Mouse (Mus musculus): ENCODE results near the gene Cers2. TPM values are rescaled to one million over a fixed set of nuclear protein-coding genes. Genes with fewer than 3 reads are reported as not detected.

Gene Cers2
- total and polyA plus RNA-seq, 3 experiments, result 134 to 357 (median 307) TPM

DNA sequence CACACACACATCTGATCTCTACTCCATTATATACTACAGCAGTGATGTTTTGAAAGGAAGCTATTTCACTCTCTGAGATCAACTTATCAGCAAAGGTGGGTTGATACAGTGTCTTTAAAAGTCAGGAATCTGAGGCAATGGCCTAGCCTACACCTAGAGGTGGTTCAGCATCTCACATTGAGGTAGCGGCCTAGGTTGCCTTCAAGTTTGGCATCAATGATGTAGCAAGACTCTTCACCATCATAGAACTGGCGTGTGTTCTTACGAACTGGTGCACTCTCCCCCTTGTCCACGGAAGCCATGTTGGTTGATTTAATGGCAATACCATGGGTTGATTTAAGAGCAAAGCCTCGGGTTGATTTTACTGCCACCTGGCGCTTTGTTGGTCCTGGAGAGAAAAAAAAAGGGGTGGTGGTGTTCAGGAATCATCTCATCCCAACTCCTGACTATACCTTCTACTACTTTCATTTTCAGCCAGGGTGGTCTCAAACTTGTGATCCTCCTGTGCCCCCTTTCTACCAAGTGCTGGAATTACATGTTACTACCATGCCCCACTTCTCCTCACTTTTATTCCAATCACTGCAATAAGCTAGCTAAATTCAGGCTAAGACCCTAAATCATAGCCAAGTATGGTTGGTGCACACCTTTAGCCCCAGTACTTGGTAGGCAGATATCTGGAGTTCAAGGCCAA is 10.0 kb downstream of the Cers2 start:
- H3K4me1 ChIP-seq (ENCODE audit: control insufficient read depth in 1 of 2, insufficient read depth in 2 of 2, low read length in 2 of 2), result peaks cover 4 to 9% of the 10 kb centered on the region in 2 experiments
- H3K36me3 ChIP-seq (ENCODE audit: control insufficient read depth in 1 of 2, insufficient read depth in 2 of 2, low read length in 2 of 2), result peaks cover 17 to 86% of the 10 kb centered on the region in 2 experiments
- no peak for DNase-seq (ENCODE audit: low read depth, low spot score)
- H3K27me3 ChIP-seq (ENCODE audit: control insufficient read depth in 1 of 2, insufficient read depth in 2 of 2, low read length in 2 of 2), result no peaks in the 10 kb centered on the region
- H3K27ac ChIP-seq (ENCODE audit: control insufficient read depth, low read depth, low read length), result no peak overlapping the region
- no peak overlapping the region for H3K4me3 ChIP-seq (ENCODE audit: control insufficient read depth in 1 of 2, insufficient read depth in 1 of 2, low read depth in 2 of 2, low read length in 2 of 2)
- peak; percentile 53; the same call in 1 of the 2 replicates for TF ChIP-seq MYC (IDR thresholded peaks at IDR 0.05; ENCODE audit: low read depth, low read length)
- peak; percentile 37 for TF ChIP-seq RAD21 (IDR thresholded peaks at IDR 0.05; ENCODE audit: low read depth, low read length)
- 0 out of 2 replicates have a peak, but pooled peaks have one; percentile 18 for TF ChIP-seq POLR2AphosphoS2 (IDR thresholded peaks at IDR 0.05; ENCODE audit: low read length)
- TF ChIP-seq POLR2AphosphoS5 (IDR thresholded peaks at IDR 0.05; ENCODE audit: borderline replicate concordance, low read depth, low read length), result peak; percentile 68; the same call in 1 of the 2 replicates
- peak; percentile 38; the same call in 1 of the 2 replicates for TF ChIP-seq SMC3 (IDR thresholded peaks at IDR 0.05; ENCODE audit: low read depth, low read length)
- TF ChIP-seq MAX (IDR thresholded peaks at IDR 0.05; ENCODE audit: low read length), result no peak
- TF ChIP-seq NELFE (IDR thresholded peaks at IDR 0.05; ENCODE audit: low read depth, low read length), result peak; percentile 28; the same call in 1 of the 2 replicates
- TF ChIP-seq SIN3A (IDR thresholded peaks at IDR 0.05; ENCODE audit: low read length), result 0 out of 2 replicates have a peak, but pooled peaks have one; percentile 29
- no peak for TF ChIP-seq TCF12 (IDR thresholded peaks at IDR 0.05; ENCODE audit: low read depth, low read length)
- no peak for TF ChIP-seq GATA1 (IDR thresholded peaks at IDR 0.05; ENCODE audit: low read depth, low read length)
- 0 out of 2 replicates have a peak, but pooled peaks have one; percentile 18 for TF ChIP-seq BHLHE40 (IDR thresholded peaks at IDR 0.05; ENCODE audit: borderline replicate concordance, low read depth, low read length)
- 0 out of 2 replicates have a peak, but pooled peaks have one; percentile 19 for TF ChIP-seq HCFC1 (IDR thresholded peaks at IDR 0.05; ENCODE audit: low read depth, low read length)
- peak in 2 of 3 experiments; percentile 25 to 45; a peak in 4 of 6 replicates for TF ChIP-seq CTCF (IDR thresholded peaks at IDR 0.05 in 2 of 3, conservative IDR thresholded peaks at IDR 0.05 in 1 of 3; ENCODE audit: control insufficient read depth in 1 of 3, insufficient read depth in 1 of 3, low read depth in 2 of 3, low read length in 3 of 3, poor library complexity in 1 of 3, severe bottlenecking in 1 of 3)
- no peak overlapping the region for H3K9ac ChIP-seq (ENCODE audit: control insufficient read depth, low read depth, low read length, poor library complexity, severe bottlenecking)
- H3K9me3 ChIP-seq (replicated peaks; ENCODE audit: insufficient read depth, low read length), result no peaks in the 10 kb centered on the region
- H3K79me2 ChIP-seq (ENCODE audit: control insufficient read depth, insufficient read depth, low read length, poor library complexity), result peaks cover 13% of the 10 kb centered on the region

DNA sequence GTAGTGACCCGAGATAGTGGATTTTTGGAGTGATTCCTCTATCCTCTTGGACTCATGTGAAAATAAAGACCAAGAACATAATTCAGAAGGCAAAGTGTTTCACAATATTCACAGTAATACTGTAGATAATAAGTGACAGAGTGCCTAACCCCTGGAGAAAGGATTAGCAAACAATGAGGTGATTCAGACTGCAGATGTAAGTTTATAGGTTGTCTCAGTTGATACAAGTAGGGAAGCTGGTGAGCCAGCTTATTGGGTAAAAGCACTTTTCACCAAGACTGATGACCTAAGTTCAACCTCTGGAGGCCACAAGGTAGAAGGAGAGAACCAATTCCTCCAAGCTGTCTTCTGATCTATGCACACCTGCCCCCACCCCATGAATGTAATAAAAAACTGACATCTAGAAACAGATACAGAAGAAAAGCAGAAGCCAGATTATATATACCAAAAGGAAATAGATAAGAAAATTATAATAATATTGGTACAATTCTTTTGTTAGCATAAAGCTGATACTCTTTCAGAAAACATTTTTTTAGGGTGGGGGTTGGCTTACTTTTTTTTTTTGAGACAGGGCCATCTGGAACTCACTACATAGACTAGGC is 14.3 kb downstream of the Cers2 start:
- no peak overlapping the region for H3K4me3 ChIP-seq (ENCODE audit: control insufficient read depth in 1 of 2, insufficient read depth in 1 of 2, low read depth in 2 of 2, low read length in 2 of 2)
- H3K36me3 ChIP-seq (ENCODE audit: control insufficient read depth in 1 of 2, insufficient read depth in 2 of 2, low read length in 2 of 2), result peaks cover 26 to 88% of the 10 kb centered on the region in 2 experiments
- H3K9me3 ChIP-seq (replicated peaks; ENCODE audit: insufficient read depth, low read length), result no peaks in the 10 kb centered on the region
- no peaks in the 10 kb centered on the region for H3K27me3 ChIP-seq (ENCODE audit: control insufficient read depth in 1 of 2, insufficient read depth in 2 of 2, low read length in 2 of 2)
- H3K9ac ChIP-seq (ENCODE audit: control insufficient read depth, low read depth, low read length, poor library complexity, severe bottlenecking), result no peak overlapping the region
- H3K4me1 ChIP-seq (ENCODE audit: control insufficient read depth in 1 of 2, insufficient read depth in 2 of 2, low read length in 2 of 2), result peaks cover 9 to 18% of the 10 kb centered on the region in 2 experiments
- H3K79me2 ChIP-seq (ENCODE audit: control insufficient read depth, insufficient read depth, low read length, poor library complexity), result no peaks in the 10 kb centered on the region
- peak; percentile 50 for TF ChIP-seq SIN3A (IDR thresholded peaks at IDR 0.05; ENCODE audit: low read length)
- TF ChIP-seq NRF1 (IDR thresholded peaks at IDR 0.05; ENCODE audit: insufficient read depth, low read depth, low read length, poor library complexity, severe bottlenecking), result no peak
- TF ChIP-seq USF1 (IDR thresholded peaks at IDR 0.05; ENCODE audit: low read depth, low read length), result 0 out of 2 replicates have a peak, but pooled peaks have one; percentile 11
- TF ChIP-seq MXI1 (IDR thresholded peaks at IDR 0.05; ENCODE audit: low read depth, low read length), result no peak
- TF ChIP-seq MYB (IDR thresholded peaks at IDR 0.05; ENCODE audit: low read depth, low read length), result 0 out of 2 replicates have a peak, but pooled peaks have one; percentile 15
- 0 out of 4 replicates have a peak, but pooled peaks of 1 of the 2 experiments have one; percentile 4 for TF ChIP-seq USF2 (IDR thresholded peaks at IDR 0.05; ENCODE audit: borderline replicate concordance in 1 of 2, insufficient read depth in 1 of 2, low read depth in 1 of 2, low read length in 2 of 2)
- peak; percentile 61 to 74; a peak in 3 of 4 replicates for TF ChIP-seq EP300 (IDR thresholded peaks at IDR 0.05; ENCODE audit: low read depth in 1 of 2, low read length in 2 of 2)
- TF ChIP-seq TCF12 (IDR thresholded peaks at IDR 0.05; ENCODE audit: low read depth, low read length), result peak; percentile 70; the same call in 1 of the 2 replicates
- TF ChIP-seq ZNF384 (IDR thresholded peaks at IDR 0.05; ENCODE audit: low read depth, low read length), result peak; percentile 89
- no peak; the same call in 1 of the 2 replicates for TF ChIP-seq MAZ (IDR thresholded peaks at IDR 0.05; ENCODE audit: low read depth, low read length)
- no peak for TF ChIP-seq HCFC1 (IDR thresholded peaks at IDR 0.05; ENCODE audit: low read depth, low read length)
- TF ChIP-seq SMC3 (IDR thresholded peaks at IDR 0.05; ENCODE audit: low read depth, low read length), result no peak
- TF ChIP-seq RCOR1 (IDR thresholded peaks at IDR 0.05; ENCODE audit: low read depth, low read length), result peak; percentile 65
- peak; percentile 63 for TF ChIP-seq ETS1 (IDR thresholded peaks at IDR 0.05; ENCODE audit: low read depth, low read length)
- no peak for TF ChIP-seq ELF1 (IDR thresholded peaks at IDR 0.05; ENCODE audit: low read depth, low read length)
- DNase-seq (ENCODE audit: low read depth, low spot score), result peak; percentile 48
- H3K27ac ChIP-seq (ENCODE audit: control insufficient read depth, low read depth, low read length), result no peak overlapping the region
